Mouse (Mus musculus): ENCODE measurements at regions not wholly inside any gene's neighbourhood (a gene's known extent, or its start where the extent isn't known, plus 50 kb on each side); places are given as distances from the start of the nearest gene placed in this dataset.

DNA sequence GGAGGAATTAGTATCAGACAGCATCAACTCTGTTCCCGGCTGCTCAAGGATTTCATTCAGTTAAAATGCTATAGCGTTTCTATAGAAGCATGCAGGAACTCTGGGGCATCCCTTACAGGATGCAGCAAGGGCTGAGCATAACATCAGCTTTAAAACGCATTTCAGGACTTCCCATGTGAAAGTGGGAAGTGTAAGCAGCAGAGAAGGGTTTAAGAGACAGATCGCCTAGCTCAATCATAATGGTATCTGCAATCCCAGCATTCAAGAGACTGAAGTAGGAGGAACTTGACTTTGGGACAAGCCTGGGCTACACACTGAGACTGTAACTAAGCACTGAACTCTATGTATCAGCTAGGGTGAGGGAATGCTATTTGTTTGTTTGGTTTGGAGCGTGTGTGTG, 96.2 kb upstream of the Arhgap32 start:
- Histone ChIP-seq H3K4me2 (no peak overlapping the region), H3K36me3 (ENCODE audit: control insufficient read depth, insufficient read depth, low read length) (no peaks in the 10 kb centered on the region), H3K4me1 (ENCODE audit: control insufficient read depth, insufficient read depth, low read length) (peaks cover 13% of the 10 kb centered on the region), H3K4me3 (ENCODE audit: low read depth, low read length) (no peak overlapping the region), H3K27ac (ENCODE audit: low read depth, low read length) (no peak overlapping the region), H3K27me3 (ENCODE audit: control insufficient read depth, insufficient read depth, low read length) (no peaks in the 10 kb centered on the region), H3K9me3 (ENCODE audit: control insufficient read depth, low read length) (no peaks in the 10 kb centered on the region), H3K9ac (ENCODE audit: low read length) (no peak overlapping the region)
- DNase-seq (ENCODE audit: low spot score, missing footprints) (no peak), ATAC-seq (ENCODE audit: low FRiP score) (no peak)
- 83% methylated on average over 5 of the region's 5 CpGs for WGBS

GRCm38 (mm10) chr9:32020942-32021731, 94.8 kb upstream of the Arhgap32 start:
- Histone ChIP-seq H3K9me3 (ENCODE audit: control insufficient read depth, low read length) (no peaks in the 10 kb centered on the region), H3K27ac (ENCODE audit: low read depth, low read length) (peak overlapping the region; percentile 54; the same call in 1 of the 2 replicates), H3K27me3 (ENCODE audit: control insufficient read depth, insufficient read depth, low read length) (no peaks in the 10 kb centered on the region), H3K4me1 (ENCODE audit: control insufficient read depth, insufficient read depth, low read length) (peaks cover 12% of the 10 kb centered on the region), H3K9ac (ENCODE audit: low read length) (no peak overlapping the region), H3K4me2 (no peak overlapping the region), H3K36me3 (ENCODE audit: control insufficient read depth, insufficient read depth, low read length) (no peaks in the 10 kb centered on the region), H3K4me3 (ENCODE audit: low read depth, low read length) (no peak overlapping the region)
- ATAC-seq (ENCODE audit: low FRiP score) (peak; percentile 66), DNase-seq (ENCODE audit: low spot score, missing footprints) (peak; percentile 88)
- WGBS = 34% methylated on average over 13 of the region's 13 CpGs

GRCm38 (mm10) chr9:32021755-32022154, 94.2 kb upstream of the Arhgap32 start:
- H3K9me3 ChIP-seq (ENCODE audit: control insufficient read depth, low read length) = no peaks in the 10 kb centered on the region
- WGBS = 45% methylated on average over 3 of the region's 3 CpGs
- ATAC-seq (ENCODE audit: low FRiP score) = peak; percentile 73
- no peak overlapping the region for H3K27ac ChIP-seq (ENCODE audit: low read depth, low read length)
- H3K27me3 ChIP-seq (ENCODE audit: control insufficient read depth, insufficient read depth, low read length) = no peaks in the 10 kb centered on the region
- peaks cover 11% of the 10 kb centered on the region for H3K4me1 ChIP-seq (ENCODE audit: control insufficient read depth, insufficient read depth, low read length)
- no peak for DNase-seq (ENCODE audit: low spot score, missing footprints)
- H3K4me2 ChIP-seq = no peak overlapping the region
- H3K4me3 ChIP-seq (ENCODE audit: low read depth, low read length) = no peak overlapping the region
- H3K36me3 ChIP-seq (ENCODE audit: control insufficient read depth, insufficient read depth, low read length) = no peaks in the 10 kb centered on the region
- H3K9ac ChIP-seq (ENCODE audit: low read length) = no peak overlapping the region

DNA sequence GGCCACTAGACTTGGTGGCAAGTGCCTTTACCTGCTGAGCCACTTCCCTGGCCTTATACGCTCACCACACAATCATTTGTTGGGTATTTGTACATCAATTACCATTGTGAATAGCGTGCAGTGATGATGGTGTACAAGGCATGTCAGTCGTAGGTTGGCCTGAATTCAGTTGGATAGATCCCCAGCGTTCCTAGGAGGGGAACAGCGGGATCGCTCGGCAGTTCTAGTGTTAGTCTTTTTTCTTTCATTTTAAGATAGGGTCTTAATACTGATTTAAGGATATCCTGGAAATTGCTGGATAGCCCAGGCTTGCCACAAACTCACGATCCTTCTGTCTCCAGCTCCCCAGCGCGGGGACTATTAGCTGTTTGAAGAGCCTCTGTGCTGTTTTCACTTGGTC, 92.9 kb upstream of the Arhgap32 start:
- 94% methylated on average over 10 of the region's 10 CpGs for WGBS

GRCm38 (mm10) chr9:32024767-32025166, 91.2 kb upstream of the Arhgap32 start:
- Histone ChIP-seq H3K4me1 (ENCODE audit: control insufficient read depth, insufficient read depth, low read length) (peaks cover 11% of the 10 kb centered on the region), H3K27ac (ENCODE audit: low read depth, low read length) (no peak overlapping the region), H3K9ac (ENCODE audit: low read length) (no peak overlapping the region), H3K9me3 (ENCODE audit: control insufficient read depth, low read length) (no peaks in the 10 kb centered on the region), H3K27me3 (ENCODE audit: control insufficient read depth, insufficient read depth, low read length) (no peaks in the 10 kb centered on the region), H3K4me3 (ENCODE audit: low read depth, low read length) (no peak overlapping the region), H3K36me3 (ENCODE audit: control insufficient read depth, insufficient read depth, low read length) (no peaks in the 10 kb centered on the region), H3K4me2 (no peak overlapping the region)
- DNase-seq (ENCODE audit: low spot score, missing footprints) (no peak), ATAC-seq (ENCODE audit: low FRiP score) (no peak)
- WGBS = 40% methylated on average over 5 of the region's 5 CpGs

More for the DNA sequence above, 92.9 kb upstream of the Arhgap32 start:
- ATAC-seq (ENCODE audit: low FRiP score) (no peak), DNase-seq (ENCODE audit: low spot score, missing footprints) (peak; percentile 53)
- H3K36me3 ChIP-seq (ENCODE audit: control insufficient read depth, insufficient read depth, low read length) = no peaks in the 10 kb centered on the region
- no peak overlapping the region for H3K4me3 ChIP-seq (ENCODE audit: low read depth, low read length)
- no peaks in the 10 kb centered on the region for H3K27me3 ChIP-seq (ENCODE audit: control insufficient read depth, insufficient read depth, low read length)
- no peak overlapping the region for H3K4me2 ChIP-seq
- no peak overlapping the region for H3K9ac ChIP-seq (ENCODE audit: low read length)
- no peak overlapping the region for H3K27ac ChIP-seq (ENCODE audit: low read depth, low read length)
- H3K4me1 ChIP-seq (ENCODE audit: control insufficient read depth, insufficient read depth, low read length) = peaks cover 11% of the 10 kb centered on the region
- H3K9me3 ChIP-seq (ENCODE audit: control insufficient read depth, low read length) = no peaks in the 10 kb centered on the region

DNA sequence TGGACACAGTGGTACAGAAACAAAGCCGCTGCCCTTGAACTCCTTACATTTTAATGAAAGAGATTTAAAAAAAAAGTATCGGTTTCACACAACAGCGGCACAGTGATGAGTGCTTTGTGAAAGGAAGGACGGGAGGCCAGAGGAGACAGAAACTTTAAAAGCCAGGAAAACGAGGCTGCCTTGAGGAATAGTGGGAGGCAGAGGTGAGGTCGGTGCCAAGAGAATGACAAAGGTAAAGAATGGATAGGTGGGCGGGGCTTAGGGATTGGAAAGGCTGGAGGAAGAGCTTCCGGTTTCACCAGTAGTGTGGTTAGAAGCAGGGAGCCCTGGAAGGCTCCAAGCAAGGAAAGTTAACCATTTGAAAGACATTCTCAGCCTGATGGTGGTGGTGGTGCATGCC, 88.0 kb upstream of the Arhgap32 start:
- Histone ChIP-seq H3K4me2 (no peak overlapping the region), H3K9me3 (ENCODE audit: control insufficient read depth, low read length) (no peaks in the 10 kb centered on the region), H3K36me3 (ENCODE audit: control insufficient read depth, insufficient read depth, low read length) (no peaks in the 10 kb centered on the region), H3K27me3 (ENCODE audit: control insufficient read depth, insufficient read depth, low read length) (no peaks in the 10 kb centered on the region), H3K9ac (ENCODE audit: low read length) (no peak overlapping the region), H3K4me3 (ENCODE audit: low read depth, low read length) (no peak overlapping the region), H3K4me1 (ENCODE audit: control insufficient read depth, insufficient read depth, low read length) (peaks cover 6% of the 10 kb centered on the region; the same call in 1 of the 2 replicates), H3K27ac (ENCODE audit: low read depth, low read length) (no peak overlapping the region)
- DNase-seq (ENCODE audit: low spot score, missing footprints) (peak; percentile 37), ATAC-seq (ENCODE audit: low FRiP score) (no peak)
- 38% methylated on average over 8 of the region's 8 CpGs for WGBS

DNA sequence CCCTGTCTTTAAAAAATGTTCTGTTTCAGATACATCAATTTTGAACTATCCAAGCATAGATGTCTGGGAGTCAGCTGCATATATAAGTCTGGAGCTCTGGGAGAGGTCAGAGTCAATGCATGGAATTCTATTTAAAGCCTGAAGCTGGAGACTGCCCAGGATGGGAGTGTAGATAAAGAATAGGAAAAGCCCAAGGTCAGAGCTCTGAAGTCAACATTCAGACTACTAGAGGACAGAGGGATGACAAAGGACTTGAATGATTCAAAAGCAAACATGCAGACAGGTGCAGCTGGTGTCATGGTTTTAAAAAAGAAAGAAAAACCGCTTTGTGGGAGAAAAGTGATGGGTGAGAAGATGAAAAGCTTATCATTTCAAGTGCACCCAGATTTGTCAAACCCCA, 86.9 kb upstream of the Arhgap32 start:
- Histone ChIP-seq H3K27me3 (ENCODE audit: control insufficient read depth, insufficient read depth, low read length) (no peaks in the 10 kb centered on the region), H3K4me2 (no peak overlapping the region), H3K9ac (ENCODE audit: low read length) (no peak overlapping the region), H3K4me3 (ENCODE audit: low read depth, low read length) (no peak overlapping the region), H3K27ac (ENCODE audit: low read depth, low read length) (no peak overlapping the region), H3K36me3 (ENCODE audit: control insufficient read depth, insufficient read depth, low read length) (no peaks in the 10 kb centered on the region), H3K4me1 (ENCODE audit: control insufficient read depth, insufficient read depth, low read length) (peaks cover 16% of the 10 kb centered on the region), H3K9me3 (ENCODE audit: control insufficient read depth, low read length) (no peaks in the 10 kb centered on the region)
- ATAC-seq (ENCODE audit: low FRiP score) = no peak
- WGBS = 90% methylated on average over 1 of the region's 1 CpGs
- no peak for DNase-seq (ENCODE audit: low spot score, missing footprints)

DNA sequence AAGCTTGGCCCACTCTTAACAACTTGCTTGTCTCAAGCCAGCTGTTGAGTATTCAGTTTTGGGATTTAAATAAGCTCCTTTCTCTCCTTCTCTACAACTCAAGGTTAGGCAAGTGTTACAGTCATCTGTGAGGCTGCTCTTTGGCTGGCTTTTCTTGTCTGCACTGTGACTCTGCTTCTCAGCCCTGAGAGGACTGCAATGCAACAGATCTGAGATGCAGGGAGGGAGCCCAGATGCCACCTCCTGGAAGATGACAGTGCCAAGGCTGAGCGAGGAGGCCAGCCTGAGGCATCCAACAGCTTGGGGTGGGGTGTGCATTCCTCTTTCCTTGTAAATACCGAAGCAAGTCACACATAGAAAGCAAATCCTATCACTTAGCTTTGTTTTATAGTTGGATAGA, 86.2 kb upstream of the Arhgap32 start:
- 64% methylated on average over 2 of the region's 2 CpGs for WGBS
- ATAC-seq (ENCODE audit: low FRiP score) = no peak
- H3K4me2 ChIP-seq = no peak overlapping the region

DNA sequence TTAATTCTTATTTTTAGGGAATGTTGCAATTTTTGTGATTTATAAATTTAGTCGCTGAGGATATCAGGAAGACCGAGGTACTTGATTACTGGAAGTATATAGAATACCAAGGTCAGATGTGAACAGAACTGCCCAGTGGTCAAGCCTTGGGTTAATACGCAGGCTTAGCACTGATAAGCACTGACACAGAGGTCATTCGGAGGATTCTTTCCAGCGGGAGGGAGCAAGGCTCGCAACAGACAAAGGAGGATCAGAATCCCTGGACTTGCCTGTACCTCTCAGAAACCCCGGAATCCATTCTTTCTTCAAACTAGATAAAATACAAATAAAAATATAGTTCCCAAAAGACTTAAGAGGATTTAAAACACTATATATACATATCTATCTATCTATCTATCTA, 85.7 kb upstream of the Arhgap32 start:
- no peaks in the 10 kb centered on the region for H3K27me3 ChIP-seq (ENCODE audit: control insufficient read depth, insufficient read depth, low read length)
- 65% methylated on average over 7 of the region's 7 CpGs for WGBS
- no peak overlapping the region for H3K4me2 ChIP-seq
- H3K9me3 ChIP-seq (ENCODE audit: control insufficient read depth, low read length) = no peaks in the 10 kb centered on the region
- no peak for ATAC-seq (ENCODE audit: low FRiP score)
- no peak overlapping the region for H3K4me3 ChIP-seq (ENCODE audit: low read depth, low read length)
- no peak for DNase-seq (ENCODE audit: low spot score, missing footprints)
- H3K9ac ChIP-seq (ENCODE audit: low read length) = no peak overlapping the region
- no peaks in the 10 kb centered on the region for H3K36me3 ChIP-seq (ENCODE audit: control insufficient read depth, insufficient read depth, low read length)
- H3K4me1 ChIP-seq (ENCODE audit: control insufficient read depth, insufficient read depth, low read length) = peaks cover 19% of the 10 kb centered on the region
- no peak overlapping the region for H3K27ac ChIP-seq (ENCODE audit: low read depth, low read length)

More for the DNA sequence above, 86.2 kb upstream of the Arhgap32 start:
- no peak overlapping the region for H3K4me3 ChIP-seq (ENCODE audit: low read depth, low read length)
- H3K9ac ChIP-seq (ENCODE audit: low read length) = no peak overlapping the region
- H3K4me1 ChIP-seq (ENCODE audit: control insufficient read depth, insufficient read depth, low read length) = peaks cover 19% of the 10 kb centered on the region
- no peaks in the 10 kb centered on the region for H3K9me3 ChIP-seq (ENCODE audit: control insufficient read depth, low read length)
- no peak for DNase-seq (ENCODE audit: low spot score, missing footprints)
- no peak overlapping the region for H3K27ac ChIP-seq (ENCODE audit: low read depth, low read length)
- H3K36me3 ChIP-seq (ENCODE audit: control insufficient read depth, insufficient read depth, low read length) = no peaks in the 10 kb centered on the region
- no peaks in the 10 kb centered on the region for H3K27me3 ChIP-seq (ENCODE audit: control insufficient read depth, insufficient read depth, low read length)
